Mouse (Mus musculus): Measurements from ENCODE around the gene Nsl1. TPM values are rescaled to one million over a fixed set of nuclear protein-coding genes. Genes with fewer than 3 reads are reported as not detected.

Gene Nsl1
- polyA plus RNA-seq, 1 experiment from 2014 or later = 9.9 TPM

Other genes starting within 250 kb of the Nsl1 start
- 8.8 and 11.9 TPM in 2 replicates for gene Rps6kc1, start 151.2 kb upstream of the Nsl1 start, polyA plus RNA-seq (2015; fragmentation: Nextera tagmentation; extraction: Ambion mirVana)
- 29.3 and 30.1 TPM in 2 replicates for gene Angel2, start 137.9 kb upstream of the Nsl1 start, polyA plus RNA-seq (2015; fragmentation: Nextera tagmentation; extraction: Ambion mirVana)
- 44.5 and 45.9 TPM in 2 replicates for gene Vash2, start 83.7 kb upstream of the Nsl1 start, polyA plus RNA-seq (2015; fragmentation: Nextera tagmentation; extraction: Ambion mirVana)
- 2.6 and 3.4 TPM in 2 replicates for gene Flvcr1, start 36.9 kb upstream of the Nsl1 start, polyA plus RNA-seq (2015; fragmentation: Nextera tagmentation; extraction: Ambion mirVana)
- not detected in 2 replicates for gene Spata45, start 26.4 kb upstream of the Nsl1 start, polyA plus RNA-seq (2015; fragmentation: Nextera tagmentation; extraction: Ambion mirVana)
- gene Tatdn3, start 80 bp upstream of the Nsl1 start, polyA plus RNA-seq (2015; fragmentation: Nextera tagmentation; extraction: Ambion mirVana) = 16.9 and 20.2 TPM in 2 replicates
- gene Batf3, start 34.8 kb downstream of the Nsl1 start, polyA plus RNA-seq (2015; fragmentation: Nextera tagmentation; extraction: Ambion mirVana) = 2.0 and 3.8 TPM in 2 replicates
- gene Fam71a, start 101.8 kb downstream of the Nsl1 start, polyA plus RNA-seq (2015; fragmentation: Nextera tagmentation; extraction: Ambion mirVana) = not detected in 2 replicates
- 14.0 and 14.3 TPM in 2 replicates for gene Atf3, start 155.0 kb downstream of the Nsl1 start, polyA plus RNA-seq (2015; fragmentation: Nextera tagmentation; extraction: Ambion mirVana)